Mouse (Mus musculus) fat pad, adult 2 months (tissue): Measurements from ENCODE around the gene Inha.

Experiments
- DNase-seq: peaks from one replicate; pipeline ENCODE4 v3.0.0-alpha.2; 2011; ENCODE audit warnings: low read depth, low spot score; ENCODE audit errors: extremely low read depth

The Inha gene

DNA sequence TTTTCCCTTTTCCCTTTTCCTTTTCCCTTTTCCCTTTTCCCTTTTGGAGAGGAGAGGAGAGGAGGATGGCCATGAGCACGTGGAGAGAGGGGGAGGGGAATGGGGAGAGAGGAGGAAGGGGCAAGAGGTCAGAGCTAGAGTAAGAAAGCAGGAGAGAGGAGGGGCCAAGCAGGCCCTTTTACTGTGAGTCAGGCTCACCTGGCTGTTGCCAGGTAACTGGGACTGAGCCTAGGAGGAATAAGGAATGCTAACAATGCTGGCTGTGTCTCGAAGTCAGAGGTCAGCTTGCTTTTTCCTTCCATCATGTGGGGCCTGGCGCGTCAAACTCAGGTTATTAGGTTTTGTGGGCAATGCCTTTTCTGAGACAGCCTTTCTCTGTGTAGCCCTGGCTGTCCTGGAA, 11.1 kb downstream of the Inha start:
- DNase-seq: no peak

DNA sequence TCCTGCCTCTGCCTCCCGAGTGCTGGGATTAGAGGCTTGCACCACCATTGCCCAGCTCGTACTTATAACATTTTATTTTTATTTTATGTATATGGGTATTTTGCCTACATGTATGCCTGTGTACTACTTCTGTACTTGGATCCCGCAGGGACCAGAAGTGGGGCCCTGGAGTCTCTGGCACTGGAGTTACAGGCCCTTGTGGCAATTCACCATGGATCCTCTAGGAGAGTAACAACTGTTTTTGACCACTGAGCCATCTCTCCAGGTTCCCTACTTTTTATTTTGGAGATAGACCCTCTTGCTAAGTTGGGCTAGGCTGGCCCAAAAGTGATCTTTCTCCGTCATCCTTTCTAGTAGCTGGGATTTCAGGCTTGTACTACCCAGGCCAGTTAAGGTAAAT, 11.6 kb downstream of the Inha start:
- no peak for DNase-seq

GRCm38 (mm10) chr1:75519576-75519975, 12.7 kb downstream of the Inha start:
- DNase-seq: no peak

GRCm38 (mm10) chr1:75521321-75522031, 14.6 kb downstream of the Inha start, which contains the start of gene Stk11ip:
TSS of gene Stk11ip (plus strand) at chr1:75521529.
- peak; percentile 30 for DNase-seq

- no peak for DNase-seq
Observed at GRCm38 (mm10) chr1:75524679-75525078, 17.8 kb downstream of the Inha start.

- no peak for DNase-seq
Observed at GRCm38 (mm10) chr1:75530546-75530945, 23.7 kb downstream of the Inha start.

- no peak for DNase-seq
Observed at GRCm38 (mm10) chr1:75532280-75533172, 25.6 kb downstream of the Inha start.

GRCm38 (mm10) chr1:75533325-75534252, 26.7 kb downstream of the Inha start:
- no peak for DNase-seq

DNA sequence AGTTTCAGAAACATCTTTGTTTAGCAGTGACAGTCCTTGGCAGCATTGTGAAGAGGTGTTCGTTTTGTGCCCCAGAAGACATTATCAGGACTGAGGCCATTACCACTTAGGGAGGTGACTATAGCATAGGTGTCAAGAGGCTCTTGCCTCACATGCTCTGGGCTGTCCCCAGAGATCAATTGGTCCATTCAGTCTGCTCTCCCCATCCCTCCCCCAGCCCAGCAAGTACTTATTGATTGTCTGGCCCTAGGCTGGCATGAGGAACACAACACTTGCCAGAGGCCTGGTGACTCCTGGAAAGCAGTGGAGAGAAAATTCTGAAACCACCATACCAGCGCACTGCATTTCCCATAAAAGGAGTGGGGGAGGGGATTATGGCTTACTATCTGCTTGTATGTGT, 30.7 kb downstream of the Inha start:
- DNase-seq: no peak

GRCm38 (mm10) chr1:75538597-75539190, 31.8 kb downstream of the Inha start:
- no peak for DNase-seq

GRCm38 (mm10) chr1:75541496-75541895, 34.6 kb downstream of the Inha start:
- no peak for DNase-seq

- DNase-seq: no peak
Observed at GRCm38 (mm10) chr1:75544351-75544750, 37.5 kb downstream of the Inha start.

DNA sequence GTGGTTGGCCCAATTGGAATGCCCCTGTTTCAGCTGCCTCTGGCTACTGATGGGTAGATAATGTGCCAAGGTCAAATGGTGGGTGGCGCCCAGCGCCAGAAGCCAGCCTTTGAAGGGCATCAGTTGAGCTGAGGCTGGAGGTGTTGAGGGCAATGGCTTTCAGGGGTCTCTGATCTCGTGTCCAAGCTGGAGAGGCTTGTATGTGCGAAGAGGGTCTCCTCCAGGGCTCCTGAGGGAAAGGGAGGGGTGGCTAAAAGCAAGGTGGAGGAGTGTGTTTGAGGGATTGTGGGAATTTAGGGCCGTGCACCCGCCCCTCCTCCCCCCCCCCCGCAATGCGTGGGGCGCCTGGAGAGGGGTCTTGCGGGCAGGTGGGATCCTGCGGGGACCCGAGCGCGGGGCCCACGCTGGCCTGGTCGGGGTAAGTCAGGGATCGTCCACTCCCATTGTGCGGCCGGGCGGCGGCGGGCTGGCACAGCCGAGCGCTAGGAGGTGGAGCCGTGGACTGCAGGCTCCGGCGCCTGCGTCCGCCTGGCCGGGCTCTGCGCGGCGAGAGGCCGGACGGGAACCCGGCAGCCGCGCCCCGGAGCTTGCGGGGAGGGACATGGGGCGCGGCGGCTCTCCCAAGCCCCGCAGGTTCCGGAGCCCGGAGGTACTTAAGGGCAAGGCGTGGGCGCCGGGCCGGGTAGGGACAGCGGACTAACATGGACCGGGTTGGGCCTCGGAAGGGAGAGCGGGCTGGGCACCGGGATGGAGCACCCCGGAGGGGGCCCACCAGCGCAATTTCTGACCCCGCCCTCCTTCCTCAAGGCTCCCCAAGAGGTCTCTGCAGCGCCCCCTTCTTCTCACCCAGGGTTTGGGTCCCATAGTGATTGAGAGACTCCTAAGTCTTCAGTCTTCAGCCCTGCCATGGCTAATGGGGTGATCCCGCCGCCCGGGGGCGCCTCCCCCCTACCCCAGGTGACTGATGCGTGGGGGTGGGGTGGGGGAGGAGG, 39.4 kb downstream of the Inha start, which contains the start of gene Slc4a3:
Gene Slc4a3 (plus strand): TSS at position 302 of the 992 bp plus-strand sequence.
- DNase-seq: no peak

DNA sequence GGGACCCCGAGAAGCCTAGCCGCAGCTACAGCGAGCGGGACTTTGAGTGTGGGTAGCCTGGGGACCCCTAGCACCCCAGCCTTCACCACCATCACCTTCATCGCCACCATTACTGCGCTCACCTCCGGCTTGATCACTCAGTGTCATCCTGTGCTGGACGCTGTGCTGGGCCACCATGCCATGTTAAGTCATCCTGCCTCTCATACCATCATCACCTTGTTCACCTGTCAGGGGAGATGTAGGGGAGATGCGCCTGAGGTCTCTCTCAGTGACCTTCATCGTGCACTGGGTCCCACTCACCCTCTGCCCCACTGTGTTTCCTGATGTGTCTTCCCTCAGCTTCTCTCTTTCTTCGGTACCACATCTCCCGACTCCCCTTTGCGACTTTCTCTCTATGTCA, 40.5 kb downstream of the Inha start:
- no peak for DNase-seq

- no peak for DNase-seq
Observed at GRCm38 (mm10) chr1:75548083-75548482, 41.2 kb downstream of the Inha start.

- no peak for DNase-seq
Observed at GRCm38 (mm10) chr1:75548871-75549270, 42.0 kb downstream of the Inha start.

- DNase-seq: no peak
Observed at GRCm38 (mm10) chr1:75549289-75550279, 42.7 kb downstream of the Inha start.

DNA sequence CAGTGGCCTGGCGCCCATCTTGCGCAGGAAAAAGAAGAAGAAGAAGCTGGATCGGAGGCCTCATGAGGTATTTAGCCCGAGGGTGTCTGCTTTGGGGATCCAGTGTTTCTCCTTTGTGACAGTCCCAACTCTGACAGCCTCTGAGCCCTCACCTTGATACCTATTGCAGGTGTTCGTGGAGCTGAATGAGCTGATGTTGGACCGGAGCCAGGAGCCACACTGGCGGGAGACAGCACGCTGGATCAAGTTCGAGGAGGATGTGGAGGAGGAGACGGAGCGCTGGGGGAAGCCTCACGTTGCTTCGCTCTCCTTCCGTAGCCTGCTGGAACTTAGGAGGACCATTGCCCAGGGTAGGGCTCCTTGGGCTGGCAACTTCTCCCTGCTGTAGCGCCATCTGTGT, 43.7 kb downstream of the Inha start:
- no peak for DNase-seq
